Mouse (Mus musculus) neural tube, embryonic 11.5 days (tissue): Measurements from ENCODE around the gene 1700023F06Rik. TPM values are rescaled to one million over a fixed set of nuclear protein-coding genes. Genes with fewer than 3 reads are reported as not detected.
A peak's percentile ranks its signal among the peaks of the same experiment; 100 is the strongest.
"Not testable (repeated sequence)": the region's sequence is repeated elsewhere in the genome, so short reads cannot be mapped to it uniquely, and the experiment has no call there.

Source experiments
- ATAC-seq: fragments of 200-750 bp; cut with Nextera tagmentation; 2 replicates; pipeline ENCODE4 v1.8.0; 2017; ENCODE audit warnings: moderate number of reproducible peaks, mild to moderate bottlenecking, moderate TSS enrichment, moderate library complexity; ENCODE audit not compliant: insufficient read depth, low FRiP score, low TSS enrichment
- DNase-seq: peaks from one replicate; pipeline ENCODE4 v3.0.0-alpha.2; 2015; ENCODE audit warnings: low spot score
- H3K27ac ChIP-seq: fragments of 300-500 bp; sonication (generic); 2 replicates; pipeline ENCODE4 v1.5.1; 2014; ENCODE audit warnings: low read depth, mild to moderate bottlenecking, low read length
- H3K27me3 ChIP-seq: fragments of 300-500 bp; sonication (generic); 2 replicates; pipeline ENCODE4 v1.6.1; 2014; ENCODE audit warnings: mild to moderate bottlenecking, low read length, mixed read lengths; ENCODE audit not compliant: control insufficient read depth, insufficient read depth
- H3K36me3 ChIP-seq: fragments of 300-500 bp; sonication (generic); 2 replicates; pipeline ENCODE4 v1.6.1; 2014; ENCODE audit warnings: mild to moderate bottlenecking, low read length, moderate library complexity, mixed read lengths; ENCODE audit not compliant: control insufficient read depth, insufficient read depth
- H3K4me1 ChIP-seq: fragments of 300-500 bp; sonication (generic); 2 replicates; pipeline ENCODE4 v1.6.1; 2014; ENCODE audit warnings: low read length, mixed read lengths; ENCODE audit not compliant: control insufficient read depth, insufficient read depth
- H3K4me2 ChIP-seq: fragments of 300-500 bp; sonication (generic); 2 replicates; pipeline ENCODE4 v1.6.1; 2014; ENCODE audit warnings: low read depth, mild to moderate bottlenecking, moderate library complexity
- H3K4me3 ChIP-seq: fragments of 300-500 bp; sonication (generic); 2 replicates; pipeline ENCODE4 v1.5.1; 2014; ENCODE audit warnings: low read depth, low read length
- H3K9ac ChIP-seq: fragments of 300-500 bp; sonication (generic); 2 replicates; pipeline ENCODE4 v1.6.1; 2014; ENCODE audit warnings: mild to moderate bottlenecking, low read length
- H3K9me3 ChIP-seq: fragments of 300-500 bp; sonication (generic); 2 replicates; pipeline ENCODE4 v1.6.1; 2016; ENCODE audit warnings: low read length; ENCODE audit not compliant: control insufficient read depth
- WGBS: fragments of 180-500 bp; shearing (Covaris S2); extraction: QIAGEN DNeasy Blood & Tissue Kit; methylation state at CpG from one replicate; pipeline ENCODE4 v1.1.7; 2014; 5-methylcytosine and 5-hydroxymethylcytosine counted together
- polyA plus RNA-seq: library from polyadenylated mRNA; unstranded; fragments of >200 nt; fragmentation: Nextera tagmentation; extraction: Ambion mirVana; gene quantifications from 2 replicates; pipeline ENCODE4 v1.2.1, GENCODE M21; 2014

The 1700023F06Rik gene
- polyA plus RNA-seq, 1 experiment from 2014 or later, result not detected

GRCm38 (mm10) chr11:103232966-103233365 lies 24.6 kb upstream of the 1700023F06Rik start:
- ATAC-seq, result no peak
- no peak overlapping the region for H3K4me3 ChIP-seq
- H3K36me3 ChIP-seq, result peaks cover 5% of the 10 kb centered on the region; the same call in 1 of the 2 replicates
- no peaks in the 10 kb centered on the region for H3K9me3 ChIP-seq
- no peaks in the 10 kb centered on the region for H3K4me1 ChIP-seq
- DNase-seq, result peak; percentile 79
- 34% methylated on average over 7 of the region's 7 CpGs for WGBS
- H3K9ac ChIP-seq, result no peak overlapping the region
- H3K27me3 ChIP-seq, result no peaks in the 10 kb centered on the region
- H3K27ac ChIP-seq, result no peak overlapping the region
- H3K4me2 ChIP-seq, result no peak overlapping the region

GRCm38 (mm10) chr11:103231367-103231766 lies 23.0 kb upstream of the 1700023F06Rik start:
- Histone ChIP-seq H3K36me3 (peaks cover 5% of the 10 kb centered on the region; the same call in 1 of the 2 replicates), H3K9me3 (no peaks in the 10 kb centered on the region), H3K27ac (no peak overlapping the region), H3K4me1 (no peaks in the 10 kb centered on the region), H3K4me3 (no peak overlapping the region), H3K4me2 (no peak overlapping the region), H3K9ac (no peak overlapping the region), H3K27me3 (no peaks in the 10 kb centered on the region)
- ATAC-seq (no peak), DNase-seq (no peak)
- 92% methylated on average over 7 of the region's 7 CpGs for WGBS

- H3K9me3 ChIP-seq, result no peaks in the 10 kb centered on the region
- H3K36me3 ChIP-seq, result peaks cover 5% of the 10 kb centered on the region; the same call in 1 of the 2 replicates
- no peak overlapping the region for H3K4me3 ChIP-seq
- WGBS, result 90% methylated on average over 19 of the region's 19 CpGs
- no peak overlapping the region for H3K4me2 ChIP-seq
- ATAC-seq (no peak), DNase-seq (no peak)
- H3K9ac ChIP-seq, result no peak overlapping the region
- H3K27me3 ChIP-seq, result no peaks in the 10 kb centered on the region
- no peaks in the 10 kb centered on the region for H3K4me1 ChIP-seq
- no peak overlapping the region for H3K27ac ChIP-seq
Measured at GRCm38 (mm10) chr11:103230626-103231025, 22.3 kb upstream of the 1700023F06Rik start.

GRCm38 (mm10) chr11:103229608-103230007 lies 21.2 kb upstream of the 1700023F06Rik start:
- Histone ChIP-seq H3K36me3 (peaks cover 9% of the 10 kb centered on the region), H3K27me3 (no peaks in the 10 kb centered on the region), H3K27ac (no peak overlapping the region), H3K4me2 (no peak overlapping the region), H3K9ac (no peak overlapping the region), H3K9me3 (no peaks in the 10 kb centered on the region), H3K4me1 (no peaks in the 10 kb centered on the region), H3K4me3 (no peak overlapping the region)
- ATAC-seq (no peak), DNase-seq (no peak)
- WGBS, result 98% methylated on average over 2 of the region's 2 CpGs

GRCm38 (mm10) chr11:103223951-103224456 lies 15.6 kb upstream of the 1700023F06Rik start:
- no peak overlapping the region for H3K4me3 ChIP-seq
- H3K27ac ChIP-seq, result no peak overlapping the region
- H3K27me3 ChIP-seq, result no peaks in the 10 kb centered on the region
- DNase-seq (no peak), ATAC-seq (no peak)
- no peak overlapping the region for H3K4me2 ChIP-seq
- H3K4me1 ChIP-seq, result no peaks in the 10 kb centered on the region
- no peaks in the 10 kb centered on the region for H3K9me3 ChIP-seq
- 64% methylated on average over 18 of the region's 18 CpGs for WGBS
- peaks cover 5% of the 10 kb centered on the region; the same call in 1 of the 2 replicates for H3K36me3 ChIP-seq
- no peak overlapping the region for H3K9ac ChIP-seq

- Histone ChIP-seq H3K36me3 (peaks cover 5% of the 10 kb centered on the region; the same call in 1 of the 2 replicates), H3K9me3 (no peaks in the 10 kb centered on the region), H3K9ac (no peak overlapping the region), H3K4me3 (no peak overlapping the region), H3K4me1 (no peaks in the 10 kb centered on the region), H3K4me2 (no peak overlapping the region), H3K27ac (no peak overlapping the region), H3K27me3 (0 out of 2 replicates have a peak, but pooled peaks cover 2% of the 10 kb centered on the region)
- WGBS, result 89% methylated on average over 10 of the region's 10 CpGs
- DNase-seq (no peak), ATAC-seq (no peak)
Measured at GRCm38 (mm10) chr11:103223444-103223843, 15.1 kb upstream of the 1700023F06Rik start.

- H3K9me3 ChIP-seq, H3K4me3 ChIP-seq, H3K27ac ChIP-seq, DNase-seq, H3K27me3 ChIP-seq, H3K4me1 ChIP-seq, H3K4me2 ChIP-seq, ATAC-seq, H3K9ac ChIP-seq, H3K36me3 ChIP-seq: not testable (repeated sequence)
- 90% methylated on average over 4 of the region's 4 CpGs for WGBS
Measured at GRCm38 (mm10) chr11:103222718-103223117, 14.4 kb upstream of the 1700023F06Rik start.

- no peak for ATAC-seq
- Histone ChIP-seq H3K4me1 (no peaks in the 10 kb centered on the region), H3K36me3 (peaks cover 5% of the 10 kb centered on the region; the same call in 1 of the 2 replicates), H3K4me3 (no peak overlapping the region), H3K9me3 (no peaks in the 10 kb centered on the region), H3K4me2 (no peak overlapping the region), H3K27ac (no peak overlapping the region), H3K9ac (no peak overlapping the region), H3K27me3 (0 out of 2 replicates have a peak, but pooled peaks cover 7% of the 10 kb centered on the region)
- WGBS, result 86% methylated on average over 6 of the region's 6 CpGs
- no peak for DNase-seq
Measured at GRCm38 (mm10) chr11:103221437-103221836, 13.1 kb upstream of the 1700023F06Rik start.

GRCm38 (mm10) chr11:103219995-103220394 lies 11.6 kb upstream of the 1700023F06Rik start:
- no peak overlapping the region for H3K4me2 ChIP-seq
- H3K4me3 ChIP-seq, result no peak overlapping the region
- 87% methylated on average over 4 of the region's 4 CpGs for WGBS
- no peaks in the 10 kb centered on the region for H3K4me1 ChIP-seq
- H3K36me3 ChIP-seq, result peaks cover 3% of the 10 kb centered on the region; the same call in 1 of the 2 replicates
- no peak overlapping the region for H3K27ac ChIP-seq
- no peak for ATAC-seq
- H3K27me3 ChIP-seq, result 0 out of 2 replicates have a peak, but pooled peaks cover 7% of the 10 kb centered on the region
- H3K9me3 ChIP-seq, result no peaks in the 10 kb centered on the region
- no peak for DNase-seq
- no peak overlapping the region for H3K9ac ChIP-seq
